ENCODE assay signal across 17 mouse cellular contexts in the genomic region with DNA sequence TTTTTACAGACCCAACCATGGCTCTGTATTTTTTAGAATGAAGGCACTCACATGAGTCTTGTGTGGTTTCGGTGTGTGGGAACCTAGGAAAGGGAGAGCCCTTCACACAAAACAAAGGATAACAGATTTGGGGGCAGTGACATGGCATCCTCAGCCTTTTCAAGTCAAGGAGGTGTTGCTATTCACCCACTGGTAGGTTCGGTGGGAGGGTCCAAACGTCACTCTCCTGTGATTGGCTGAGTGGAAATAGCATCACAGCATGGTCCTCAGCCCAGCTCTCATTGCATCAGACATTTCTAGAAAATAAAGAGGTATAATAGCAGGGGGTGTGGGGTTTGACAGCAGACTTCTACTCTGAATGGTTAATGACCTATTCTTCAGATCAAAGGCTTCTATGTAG.
"Had no signal": no experiment of that assay in that cellular context is flagged by ENCODE, and none has a peak within 500 bp of the region (broad histone marks: within the 10 kb centered on the region; RNA-seq: fewer than 3 reads in every experiment).

No protein-coding gene starts in this region.

- H3K4me3 ChIP-seq: kidney, embryonic 15.5 days; limb, embryonic 10.5 days; limb, embryonic 13.5 days; liver, embryonic 12.5 days; liver, embryonic 15.5 days; lung, embryonic 15.5 days; megakaryocyte, embryonic 14.5 days; midbrain, embryonic 12.5 days had no signal

- H3K27me3 ChIP-seq: kidney, embryonic 15.5 days; limb, embryonic 13.5 days; liver, embryonic 12.5 days; liver, embryonic 15.5 days; lung, embryonic 15.5 days; megakaryocyte, embryonic 14.5 days; midbrain, embryonic 12.5 days had no signal

- H3K4me1 ChIP-seq: kidney, embryonic 15.5 days; limb, embryonic 13.5 days; liver, embryonic 12.5 days; liver, embryonic 15.5 days; lung, embryonic 15.5 days; megakaryocyte, embryonic 14.5 days had no signal

- H3K27ac ChIP-seq: kidney, embryonic 15.5 days; limb, embryonic 10.5 days; limb, embryonic 13.5 days; liver, embryonic 12.5 days; liver, embryonic 15.5 days; lung, embryonic 15.5 days; midbrain, embryonic 12.5 days had no signal

- ATAC-seq: liver, embryonic 12.5 days had no signal

- H3K4me2 ChIP-seq: kidney, embryonic 15.5 days; limb, embryonic 13.5 days; liver, embryonic 12.5 days; liver, embryonic 15.5 days; lung, embryonic 15.5 days; midbrain, embryonic 12.5 days had no signal

- H3K36me3 ChIP-seq: kidney, embryonic 15.5 days; limb, embryonic 10.5 days; limb, embryonic 13.5 days; liver, embryonic 12.5 days; liver, embryonic 15.5 days; lung, embryonic 15.5 days; midbrain, embryonic 12.5 days had no signal

- H3K9ac ChIP-seq: kidney, embryonic 15.5 days; limb, embryonic 13.5 days; liver, embryonic 12.5 days; liver, embryonic 15.5 days; lung, embryonic 15.5 days; midbrain, embryonic 12.5 days had no signal

- DNase-seq: kidney, postnatal 10 days; kidney, postnatal 36 days; liver; lung, adult 18-20 months; lung, postnatal 10 days; lung, postnatal 36 days; thymus, adult 2 months; thymus, postnatal 14 days; thymus, postnatal 4 days had no signal

- H3K9me3 ChIP-seq: kidney, embryonic 15.5 days; limb, embryonic 10.5 days; limb, embryonic 13.5 days; liver, embryonic 12.5 days; liver, embryonic 15.5 days; lung, embryonic 15.5 days; midbrain, embryonic 12.5 days had no signal
